ENCODE assay signal across 15 mouse cellular contexts in the genomic region with DNA sequence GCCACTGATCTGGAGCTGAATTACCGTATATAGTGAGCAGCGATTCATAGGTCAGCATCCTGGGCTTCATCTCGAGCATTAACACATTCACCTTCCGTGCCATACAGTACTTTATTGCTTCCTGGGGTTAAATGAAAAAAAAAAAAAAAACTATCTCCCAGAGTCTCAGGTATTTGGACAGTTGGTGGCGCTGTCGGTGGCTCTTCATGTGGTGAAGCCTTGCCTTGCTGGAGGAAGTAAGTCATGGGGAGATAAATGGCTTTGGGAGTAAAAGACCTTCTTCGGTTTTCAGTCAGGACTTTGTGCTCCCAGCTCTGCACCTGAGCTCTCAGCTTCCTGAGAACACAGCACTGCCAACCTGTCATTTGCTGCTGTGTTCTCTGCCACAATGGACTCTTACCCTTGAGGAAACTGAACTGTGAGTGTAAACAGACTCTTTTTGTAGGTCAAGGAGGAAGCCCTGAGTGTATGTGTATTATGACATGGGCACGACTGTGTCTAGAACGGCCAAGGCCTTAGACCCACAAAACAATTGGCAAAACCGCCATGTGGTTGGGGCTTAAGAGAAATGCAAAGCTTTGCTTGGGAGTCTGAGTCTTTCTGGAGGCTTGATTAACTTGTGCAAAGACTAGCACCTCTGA. TPM values are rescaled to one million over a fixed set of nuclear protein-coding genes. Genes with fewer than 3 reads are reported as not detected.
A peak's percentile ranks its signal among the peaks of the same experiment; 100 is the strongest.
DNase-seq lines count a peak whose midpoint lies in the region; ATAC-seq and TF ChIP-seq lines count a peak whose summit lies in the region.
"Had no signal": no experiment of that assay in that cellular context is flagged by ENCODE, and none has a peak within 500 bp of the region (broad histone marks: within the 10 kb centered on the region; RNA-seq: fewer than 3 reads in every experiment).

A gene (plus strand): TSS at position 214 of the 641 bp plus-strand sequence.

- no peaks in the 10 kb centered on the region for H3K36me3 ChIP-seq in liver, postnatal 0 days (replicated peaks; ENCODE audit: insufficient read depth, low read length)
- H3K36me3 ChIP-seq in liver, embryonic 11.5 days (ENCODE audit: control insufficient read depth, insufficient read depth, low read length), result no peaks in the 10 kb centered on the region
- H3K36me3 ChIP-seq: heart, embryonic 13.5 days; limb, embryonic 13.5 days had no signal

- H3K9me3 ChIP-seq in liver, postnatal 0 days (ENCODE audit: low read length), result no peaks in the 10 kb centered on the region
- H3K9me3 ChIP-seq in liver, embryonic 11.5 days (ENCODE audit: control insufficient read depth, low read length), result no peaks in the 10 kb centered on the region
- H3K9me3 ChIP-seq: heart, embryonic 13.5 days; limb, embryonic 13.5 days had no signal

- peak; percentile 51 for DNase-seq in adrenal gland, postnatal 14 days
- no peak for DNase-seq in adrenal gland, postnatal 25 days
- no peak for DNase-seq in liver, postnatal 0 days
- no peak for DNase-seq in liver, embryonic 11.5 days (ENCODE audit: low spot score)
- DNase-seq in Patski (ENCODE audit: low read depth, low spot score), result no peak
- DNase-seq in naive thymus-derived CD4-positive, alpha-beta T cell, adult 2 months (ENCODE audit: low read depth), result peak; percentile 11
- no peak for DNase-seq in left cerebral cortex, adult 18-20 months (ENCODE audit: low spot score in 2 of 2)
- DNase-seq: layer of hippocampus, postnatal 36 days; spleen, adult 18-20 months had no signal

- CTCF ChIA-PET in Patski (lab: Charles Lee), result interaction anchor here (1.2 to 3.0 kb wide), 3 partner anchors 275 to 948 kb away, joined by 5 to 9 read pairs (median 6); no protein-coding TSS in a partner anchor

- in situ Hi-C loops in Patski (cut with MboI; ENCODE audit: low pct_unique_long_range_greater_than_20kb), result loop anchor here (5.0 to 10.0 kb wide), 2 partner anchors 267 to 759 kb away; no protein-coding TSS in a partner anchor

- TF ChIP-seq EP300 in liver, postnatal 0 days (IDR thresholded peaks at IDR 0.05; ENCODE audit: low read depth), result no peak

- TF ChIP-seq CTCF in liver, postnatal 0 days (IDR thresholded peaks at IDR 0.05; ENCODE audit: low read depth), result 0 out of 2 replicates have a peak, but pooled peaks have one; percentile 11
- TF ChIP-seq CTCF in Patski (IDR thresholded peaks at IDR 0.05), result peak; percentile 52

- H3K27me3 ChIP-seq in liver, postnatal 0 days (ENCODE audit: insufficient read depth, low read length), result no peaks in the 10 kb centered on the region
- no peaks in the 10 kb centered on the region; the same call in 1 of the 2 replicates for H3K27me3 ChIP-seq in liver, embryonic 11.5 days (replicated peaks; ENCODE audit: control insufficient read depth, insufficient read depth, low read length)
- no peaks in the 10 kb centered on the region for H3K27me3 ChIP-seq in Patski
- H3K27me3 ChIP-seq: heart, embryonic 13.5 days had no signal

- no peak within 1 kb of the TSS for H3K4me3 ChIP-seq in liver, postnatal 0 days (ENCODE audit: low read depth, low read length)
- no peak within 1 kb of the TSS for H3K4me3 ChIP-seq in liver, embryonic 11.5 days (ENCODE audit: low read depth, low read length)
- H3K4me3 ChIP-seq: heart, embryonic 13.5 days; limb, embryonic 13.5 days; myocyte had no signal

- POLR2A ChIA-PET in Patski (lab: Charles Lee), result no interaction called here

- WGBS in liver, postnatal 0 days (ENCODE audit: insufficient replicate concordance), result 38% methylated on average over 10 of the region's 10 CpGs
- WGBS in liver, embryonic 11.5 days, result 49% methylated on average over 10 of the region's 10 CpGs

- no peaks in the 10 kb centered on the region for H3K4me1 ChIP-seq in liver, postnatal 0 days (ENCODE audit: insufficient read depth)
- no peaks in the 10 kb centered on the region for H3K4me1 ChIP-seq in liver, embryonic 11.5 days (replicated peaks; ENCODE audit: control insufficient read depth, insufficient read depth, low read length)
- H3K4me1 ChIP-seq: limb, embryonic 13.5 days had no signal

- no peak for ATAC-seq in liver, postnatal 0 days
- no peak for ATAC-seq in liver, embryonic 11.5 days (replicated peaks; ENCODE audit: low FRiP score)
- no peak for ATAC-seq in Patski
- no peak for ATAC-seq in erythroblast, adult 5-6 weeks (replicated peaks; ENCODE audit: low FRiP score, poor library complexity, severe bottlenecking)

- H3K4me2 ChIP-seq in liver, postnatal 0 days (ENCODE audit: low read depth, low read length), result no peak within 1 kb of the TSS
- H3K4me2 ChIP-seq in liver, embryonic 11.5 days, result no peak within 1 kb of the TSS
- H3K4me2 ChIP-seq: heart, embryonic 13.5 days; limb, embryonic 13.5 days had no signal

- H3K9ac ChIP-seq in liver, postnatal 0 days (replicated peaks), result no peak within 1 kb of the TSS
- H3K9ac ChIP-seq in liver, embryonic 11.5 days (ENCODE audit: low read depth, low read length), result no peak within 1 kb of the TSS
- H3K9ac ChIP-seq: heart, embryonic 13.5 days; limb, embryonic 13.5 days had no signal

- no peak within 1 kb of the TSS for H3K27ac ChIP-seq in liver, postnatal 0 days (ENCODE audit: low read depth)
- H3K27ac ChIP-seq in liver, embryonic 11.5 days (ENCODE audit: low read depth, low read length), result no peak within 1 kb of the TSS
- H3K27ac ChIP-seq: heart, embryonic 13.5 days; limb, embryonic 13.5 days; macrophage had no signal

RNA-seq across cellular contexts. Expression of the gene that starts here (rescaled TPM):
- 0.19 and 0.22 TPM in 2 replicates for total RNA-seq in adrenal gland, postnatal 14 days (2021)
- 0.30 TPM in 1 of 2 replicates, not detected in the other for total RNA-seq in adrenal gland, postnatal 25 days (2021)
- not detected in 2 replicates for polyA plus RNA-seq in liver, postnatal 0 days (2015; fragmentation: Nextera tagmentation; extraction: Ambion mirVana)
- polyA plus RNA-seq in liver, embryonic 11.5 days (2014; fragmentation: Nextera tagmentation; extraction: Ambion mirVana), result not detected in 2 replicates
- not detected for polyA plus RNA-seq in Patski (2021)
- total RNA-seq in left cerebral cortex, adult 18-20 months (2021), result not detected
- not detected in 2 replicates for total RNA-seq in erythroblast, adult 5-6 weeks (2015; ENCODE audit: low replicate concordance)
- total RNA-seq in erythroblast, adult 5-6 weeks (2017; ENCODE audit: low replicate concordance), result not detected in 2 replicates
- total RNA-seq: layer of hippocampus, postnatal 36 days had no signal
- polyA plus RNA-seq: C2C12; heart, embryonic 13.5 days; limb, embryonic 13.5 days; myocyte had no signal

Comparison
In these comparisons a context has a peak if more than half of its experiments do, and no peak if none do; other contexts are left out.
1. Peak in DNase-seq in adrenal gland, postnatal 14 days; RNA of the gene not detected or under 1 TPM.